Mouse (Mus musculus) cortical plate, adult 2 months (tissue): Measurements from ENCODE around the gene Pkd1l2.

Experiments
- CTCF ChIP-seq: fragments of 200-500 bp; IDR thresholded peaks from 2 replicates; pipeline ENCODE4 v1.5.1; 2011; ENCODE audit warnings: mild to moderate bottlenecking, control low read depth, low read length; ENCODE audit not compliant: insufficient read depth; ENCODE audit errors: extremely low read depth
- POLR2A ChIP-seq: fragments of 200-500 bp; IDR thresholded peaks from 2 replicates; pipeline ENCODE4 v1.6.1; 2011; ENCODE audit warnings: mild to moderate bottlenecking, low read length, control low read depth; ENCODE audit not compliant: insufficient read depth; ENCODE audit errors: extremely low read depth

DNA sequence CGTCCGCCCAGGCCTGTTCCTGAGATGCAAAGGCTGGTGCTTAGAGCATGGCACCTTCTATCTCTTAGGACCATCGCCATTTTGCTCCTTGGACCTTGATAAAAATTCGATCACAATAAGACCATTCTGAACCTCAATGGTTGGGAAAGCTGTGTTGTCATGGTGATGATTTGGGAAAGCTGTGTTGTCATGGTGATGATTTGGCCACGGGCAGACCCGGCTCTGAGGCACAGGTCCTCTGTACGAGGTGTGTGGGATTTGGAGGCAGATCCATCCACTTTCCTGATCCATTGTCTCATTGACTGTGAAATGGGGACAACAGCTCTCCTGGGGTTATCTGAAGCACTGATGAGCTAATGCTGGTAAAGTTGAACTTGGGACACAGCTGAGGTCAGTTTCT, 42.4 kb downstream of the Pkd1l2 start:
- TF ChIP-seq CTCF (no peak), POLR2A (no peak)
